Mouse (Mus musculus) myocyte (in vitro differentiated cells): ENCODE measurements around the gene Serpinb3d. TPM values are rescaled to one million over a fixed set of nuclear protein-coding genes. Genes with fewer than 3 reads are reported as not detected.
"Not testable (repeated sequence)": the region's sequence is repeated elsewhere in the genome, so short reads cannot be mapped to it uniquely, and the experiment has no call there.

Source experiments
- H3K27me3 ChIP-seq: one replicate; pipeline ENCODE4 v1.6.1; 2011; ENCODE audit not compliant: control insufficient read depth, insufficient read depth, insufficient read length
- H3K36me3 ChIP-seq: one replicate; pipeline ENCODE4 v1.6.1; 2011; ENCODE audit not compliant: control insufficient read depth, insufficient read depth
- H3K4me2 ChIP-seq: one replicate; pipeline ENCODE4 v1.6.1; 2011; ENCODE audit warnings: low read depth, control low read depth
- H3K4me3 ChIP-seq: one replicate; pipeline ENCODE4 v1.5.1; 2011; ENCODE audit warnings: mild to moderate bottlenecking, control low read depth, moderate library complexity
- H3K79me2 ChIP-seq: one replicate; pipeline ENCODE4 v1.6.1; 2011; ENCODE audit not compliant: control insufficient read depth, insufficient read depth
- H3ac ChIP-seq: one replicate; pipeline ENCODE4 v1.6.1; 2011; ENCODE audit not compliant: control insufficient read depth, insufficient read length
- CEBPB ChIP-seq: IDR thresholded peaks from 2 replicates; pipeline ENCODE4 v1.6.1; 2011; ENCODE audit warnings: mild to moderate bottlenecking, moderate library complexity; ENCODE audit not compliant: poor library complexity, insufficient read depth, severe bottlenecking
- E2F4 ChIP-seq: IDR thresholded peaks from one replicate; pipeline ENCODE4 v1.6.1; 2011; ENCODE audit warnings: mild to moderate bottlenecking, control low read depth, moderate library complexity; ENCODE audit not compliant: insufficient read depth
- MAX ChIP-seq: IDR thresholded peaks from one replicate; pipeline ENCODE4 v1.6.1; 2011; ENCODE audit warnings: low read depth, mild to moderate bottlenecking, control low read depth
- MYOD1 ChIP-seq, 3 experiments: IDR thresholded peaks; one replicate each; pipeline ENCODE4 v1.6.1; 2011; ENCODE audit warnings: control low read depth in 2 of 3, low read depth in 2 of 3, mild to moderate bottlenecking in 2 of 3, moderate library complexity in 1 of 3; ENCODE audit not compliant: insufficient read length in 2 of 3, control insufficient read depth in 1 of 3
- MYOG ChIP-seq, 3 experiments: IDR thresholded peaks; one replicate each; pipeline ENCODE4 v1.6.1; 2011; ENCODE audit warnings: control low read depth in 2 of 3, low read depth in 2 of 3, mild to moderate bottlenecking in 2 of 3; ENCODE audit not compliant: insufficient read length in 2 of 3, control insufficient read depth in 1 of 3, insufficient read depth in 1 of 3
- POLR2A ChIP-seq: IDR thresholded peaks from one replicate; pipeline ENCODE4 v1.6.1; 2011; ENCODE audit warnings: low read depth, mild to moderate bottlenecking, control low read depth, moderate library complexity; ENCODE audit not compliant: insufficient read length
- POLR2AphosphoS2 ChIP-seq: IDR thresholded peaks from one replicate; pipeline ENCODE4 v1.6.1; 2011; ENCODE audit warnings: low read depth, control low read depth; ENCODE audit not compliant: insufficient read length
- REST ChIP-seq: IDR thresholded peaks from one replicate; pipeline ENCODE4 v1.6.1; 2011; ENCODE audit warnings: mild to moderate bottlenecking, control low read depth, moderate library complexity; ENCODE audit not compliant: insufficient read depth, insufficient read length
- SRF ChIP-seq: IDR thresholded peaks from one replicate; pipeline ENCODE4 v1.6.1; 2011; ENCODE audit warnings: low read depth; ENCODE audit not compliant: control insufficient read depth, insufficient read length
- TCF12 ChIP-seq: IDR thresholded peaks from one replicate; pipeline ENCODE4 v1.6.1; 2011; ENCODE audit warnings: mild to moderate bottlenecking, control low read depth; ENCODE audit not compliant: poor library complexity, insufficient read depth, severe bottlenecking
- TCF3 ChIP-seq: IDR thresholded peaks from one replicate; pipeline ENCODE4 v1.6.1; 2011; ENCODE audit warnings: low read depth, control low read depth; ENCODE audit not compliant: insufficient read length
- USF1 ChIP-seq: IDR thresholded peaks from one replicate; pipeline ENCODE4 v1.6.1; 2011; ENCODE audit warnings: low read depth, mild to moderate bottlenecking, control low read depth, moderate library complexity
- polyA plus RNA-seq: library from polyadenylated mRNA; unstranded; fragments of >200 nt; fragmentation: generic; extraction: Trizol; gene quantifications from one replicate; pipeline ENCODE4 v1.2.1, GENCODE M21; 2012; ENCODE audit warnings: missing spikeins

The Serpinb3d gene
- polyA plus RNA-seq, result not detected

DNA sequence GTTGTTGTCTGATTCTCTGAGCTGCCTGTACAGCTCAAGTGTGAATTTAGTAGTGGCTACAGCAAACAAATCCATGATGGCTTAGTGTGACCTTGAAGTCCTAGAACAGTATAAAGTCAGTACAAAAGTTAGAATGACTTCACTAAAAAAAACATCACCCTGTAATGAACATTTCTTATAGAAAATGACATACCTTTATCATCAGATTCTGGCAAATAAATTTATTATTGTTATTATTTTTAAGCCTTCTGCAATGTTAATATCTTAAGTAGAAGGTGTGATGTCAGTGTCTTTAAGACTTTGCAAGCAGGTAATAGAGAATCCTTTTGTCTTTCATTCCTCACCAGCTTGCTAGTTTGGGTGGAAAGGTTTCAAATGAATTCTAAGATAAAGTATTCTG, at the start of gene Serpinb3d:
Serpinb3d (minus strand) TSS at position 101 of the 400 bp plus-strand sequence.
- no peak within 1 kb of the TSS for H3ac ChIP-seq
- no peak within 1 kb of the TSS for H3K4me3 ChIP-seq
- H3K4me2 ChIP-seq, result no peak within 1 kb of the TSS
- no peaks in the 10 kb centered on the region for H3K27me3 ChIP-seq
- no peaks in the 10 kb centered on the region for H3K79me2 ChIP-seq
- TF ChIP-seq SRF, result no peak
- no peak for TF ChIP-seq MYOG (IDR thresholded peaks at IDR 0.05; ENCODE audit: control insufficient read depth in 1 of 3, insufficient read depth in 1 of 3, insufficient read length in 2 of 3, low read depth in 2 of 3)
- TF ChIP-seq MYOD1 (IDR thresholded peaks at IDR 0.05; ENCODE audit: control insufficient read depth in 1 of 3, insufficient read length in 2 of 3, low read depth in 2 of 3), result no peak
- TF ChIP-seq POLR2AphosphoS2, result no peak
- TF ChIP-seq MAX, result no peak
- TF ChIP-seq CEBPB, result no peak
- TF ChIP-seq TCF3, result no peak
- no peak for TF ChIP-seq TCF12
- TF ChIP-seq E2F4, result no peak
- no peak for TF ChIP-seq REST
- no peak for TF ChIP-seq POLR2A
- no peak for TF ChIP-seq USF1
- H3K36me3 ChIP-seq, result no peaks in the 10 kb centered on the region

DNA sequence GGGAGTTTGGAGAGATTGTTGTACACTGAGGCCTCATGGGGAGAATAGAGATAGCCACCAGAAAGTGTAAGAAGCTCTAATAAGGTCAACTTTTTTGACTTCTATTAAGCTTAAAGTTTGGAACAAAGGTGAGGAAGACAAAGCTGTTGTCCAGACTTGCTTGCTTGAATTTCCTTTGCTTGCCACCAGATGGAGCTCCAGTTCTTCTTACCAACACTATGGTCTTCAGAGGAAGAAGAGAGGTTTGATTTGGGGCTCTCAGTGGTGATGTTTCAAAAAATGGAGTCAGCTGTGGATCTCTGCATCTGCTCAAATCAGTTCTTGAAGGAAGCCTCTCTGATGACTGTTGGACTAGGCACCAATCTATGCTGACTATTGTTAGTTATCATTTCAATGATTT, 44.1 kb upstream of the Serpinb3d start:
- H3ac ChIP-seq, H3K27me3 ChIP-seq, H3K79me2 ChIP-seq, H3K4me3 ChIP-seq, H3K4me2 ChIP-seq, H3K36me3 ChIP-seq: not testable (repeated sequence)

GRCm38 (mm10) chr1:107098417-107098816, 15.1 kb upstream of the Serpinb3d start:
- Histone ChIP-seq H3K36me3 (no peaks in the 10 kb centered on the region), H3K4me3 (no peak overlapping the region), H3K4me2 (no peak overlapping the region), H3K79me2 (no peaks in the 10 kb centered on the region), H3ac (no peak overlapping the region), H3K27me3 (no peaks in the 10 kb centered on the region)
- TF ChIP-seq USF1 (no peak), SRF (no peak), REST (no peak), MYOD1 (IDR thresholded peaks at IDR 0.05; ENCODE audit: control insufficient read depth in 1 of 3, insufficient read length in 2 of 3, low read depth in 2 of 3) (no peak), TCF12 (no peak), CEBPB (no peak), E2F4 (no peak), MYOG (IDR thresholded peaks at IDR 0.05; ENCODE audit: control insufficient read depth in 1 of 3, insufficient read depth in 1 of 3, insufficient read length in 2 of 3, low read depth in 2 of 3) (no peak), MAX (no peak), TCF3 (no peak), POLR2A (no peak), POLR2AphosphoS2 (no peak)

DNA sequence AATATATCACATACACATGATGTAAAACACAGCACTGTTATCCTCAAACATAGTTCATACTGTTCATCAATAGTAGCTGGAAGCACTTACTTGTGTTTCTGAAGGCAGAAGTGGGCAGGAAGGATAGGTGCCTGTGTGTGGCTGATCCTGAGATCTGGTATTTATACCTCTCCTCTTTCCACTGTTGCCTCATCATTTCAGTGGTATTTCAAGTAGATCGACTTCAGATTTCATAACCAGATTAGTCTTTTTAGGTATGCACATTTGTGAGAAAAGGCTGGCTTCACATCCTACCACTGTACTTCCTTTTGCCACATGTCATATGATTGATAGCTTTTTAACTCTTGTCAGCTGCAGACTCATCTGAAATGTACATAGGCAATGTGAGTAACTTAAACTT, 31.1 kb downstream of the Serpinb3d start, which contains the start of gene Serpinb3a:
Serpinb3a (minus strand) TSS at position 101 of the 400 bp plus-strand sequence.
- TF ChIP-seq MYOG (IDR thresholded peaks at IDR 0.05; ENCODE audit: control insufficient read depth in 1 of 3, insufficient read depth in 1 of 3, insufficient read length in 2 of 3, low read depth in 2 of 3), result no peak
- no peak for TF ChIP-seq MYOD1 (IDR thresholded peaks at IDR 0.05; ENCODE audit: control insufficient read depth in 1 of 3, insufficient read length in 2 of 3, low read depth in 2 of 3)
- no peak for TF ChIP-seq CEBPB
- no peak for TF ChIP-seq SRF
- no peak for TF ChIP-seq REST
- no peak for TF ChIP-seq MAX
- no peak for TF ChIP-seq TCF3
- TF ChIP-seq USF1, result no peak
- no peak for TF ChIP-seq E2F4
- TF ChIP-seq TCF12, result no peak
- TF ChIP-seq POLR2AphosphoS2, result no peak
- TF ChIP-seq POLR2A, result no peak
- H3K27me3 ChIP-seq, result no peaks in the 10 kb centered on the region
- no peak within 1 kb of the TSS for H3K4me2 ChIP-seq
- H3K4me3 ChIP-seq, result no peak within 1 kb of the TSS
- no peak within 1 kb of the TSS for H3ac ChIP-seq
- H3K36me3 ChIP-seq, result no peaks in the 10 kb centered on the region
- H3K79me2 ChIP-seq, result no peaks in the 10 kb centered on the region

DNA sequence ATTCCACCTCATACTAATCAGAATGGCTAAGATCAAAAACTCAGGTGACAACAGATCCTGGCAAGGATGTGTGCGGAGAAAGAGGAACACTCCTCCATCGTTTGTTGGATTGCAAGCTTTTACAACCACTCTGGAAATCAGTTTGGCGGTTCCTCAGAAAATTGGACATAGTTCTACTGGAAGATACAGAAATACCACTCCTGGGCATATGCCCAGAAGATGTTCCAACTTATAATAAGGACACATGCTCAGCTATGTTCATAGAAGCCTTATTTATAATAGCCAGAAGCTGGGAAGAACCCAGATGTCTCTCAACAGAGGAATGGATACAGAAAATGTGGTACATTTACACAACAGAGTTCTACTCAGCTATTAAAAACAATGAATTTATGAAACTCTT, 49.1 kb downstream of the Serpinb3d start:
- not testable (repeated sequence) for H3K36me3 ChIP-seq, H3K79me2 ChIP-seq, H3ac ChIP-seq, H3K4me3 ChIP-seq, H3K4me2 ChIP-seq, H3K27me3 ChIP-seq

Other genes with a start within 250 kb of the Serpinb3d start
- not detected for gene Serpinb5, start 222.3 kb downstream of the Serpinb3d start, polyA plus RNA-seq
- not detected for gene Serpinb12, start 149.1 kb downstream of the Serpinb3d start, polyA plus RNA-seq
- gene Serpinb13, start 102.5 kb downstream of the Serpinb3d start, polyA plus RNA-seq, result not detected
- not detected for gene Serpinb3a, start 31.2 kb downstream of the Serpinb3d start, polyA plus RNA-seq
- not detected for gene Serpinb3b, start 194.9 kb upstream of the Serpinb3d start, polyA plus RNA-seq
- not detected for gene Serpinb3c, start 194.9 kb upstream of the Serpinb3d start, polyA plus RNA-seq